Mouse (Mus musculus) testis, postnatal 14 days (tissue): ENCODE results near the gene Sox5.

ENCODE experiments used
- DNase-seq: peaks from one replicate; pipeline ENCODE4 v3.0.0; 2021; ENCODE audit warnings: low spot score

The Sox5 gene

DNA sequence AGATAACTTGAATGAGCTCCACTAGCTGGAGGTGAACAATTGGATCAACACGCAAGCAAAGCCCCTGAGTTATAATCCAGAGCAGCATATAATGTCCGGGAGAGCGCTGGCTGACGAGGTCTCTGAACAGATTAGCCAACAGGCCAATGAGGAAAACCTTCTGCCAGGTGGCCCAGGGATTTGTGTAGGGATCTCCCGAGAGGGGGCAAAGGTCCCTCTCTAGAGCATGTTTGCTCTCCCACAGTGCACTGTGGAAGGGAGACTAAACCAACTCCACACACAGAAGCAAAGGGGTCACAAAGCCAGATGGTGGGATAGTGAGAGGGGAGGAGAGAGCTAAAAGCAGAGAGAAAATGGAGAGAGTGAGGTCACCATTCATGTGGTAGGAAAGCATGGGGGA, 128.9 kb downstream of the Sox5 start:
- no peak for DNase-seq

DNA sequence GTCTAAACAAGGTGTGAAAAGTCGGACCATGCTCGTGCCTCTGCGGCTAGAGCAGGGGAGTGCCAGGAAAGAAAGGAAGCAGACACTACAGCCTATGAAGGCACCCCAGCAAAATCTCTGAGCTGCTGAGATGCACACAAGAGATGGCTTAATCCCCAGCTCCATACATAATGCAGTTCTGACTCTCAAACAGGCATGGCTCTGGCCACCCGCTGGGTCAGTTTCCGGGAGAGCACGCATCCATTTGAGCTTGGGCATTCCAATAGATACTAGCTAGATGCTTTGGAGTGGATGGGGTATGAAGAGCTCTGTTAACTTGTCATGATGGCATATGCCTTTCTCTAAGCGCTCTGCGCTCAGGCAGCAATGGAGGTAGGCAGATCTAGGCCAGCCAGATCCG, 132.9 kb downstream of the Sox5 start:
- DNase-seq, result no peak

DNA sequence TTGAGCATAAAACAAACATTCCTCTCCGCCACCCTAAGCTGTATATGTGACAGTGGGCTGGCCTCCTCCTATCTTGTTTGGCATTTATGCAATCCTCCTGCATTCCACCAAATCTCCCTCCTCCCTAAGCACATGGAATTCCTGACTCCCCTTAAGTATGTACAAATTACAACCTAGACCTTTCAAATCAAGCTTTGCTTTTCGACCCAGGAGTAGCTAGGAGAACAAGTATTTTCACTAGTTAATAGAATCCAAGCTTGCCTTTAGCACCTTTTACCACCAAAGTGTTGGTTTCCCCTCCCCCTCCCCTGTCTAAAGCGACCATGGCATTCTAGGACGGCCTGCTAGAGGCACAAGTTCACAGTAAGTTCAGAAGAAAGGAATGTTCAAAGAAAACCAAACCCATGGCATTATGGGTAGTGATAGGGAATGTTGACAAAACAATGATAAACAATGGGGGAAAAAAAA, 133.6 kb downstream of the Sox5 start:
- DNase-seq, result no peak

DNA sequence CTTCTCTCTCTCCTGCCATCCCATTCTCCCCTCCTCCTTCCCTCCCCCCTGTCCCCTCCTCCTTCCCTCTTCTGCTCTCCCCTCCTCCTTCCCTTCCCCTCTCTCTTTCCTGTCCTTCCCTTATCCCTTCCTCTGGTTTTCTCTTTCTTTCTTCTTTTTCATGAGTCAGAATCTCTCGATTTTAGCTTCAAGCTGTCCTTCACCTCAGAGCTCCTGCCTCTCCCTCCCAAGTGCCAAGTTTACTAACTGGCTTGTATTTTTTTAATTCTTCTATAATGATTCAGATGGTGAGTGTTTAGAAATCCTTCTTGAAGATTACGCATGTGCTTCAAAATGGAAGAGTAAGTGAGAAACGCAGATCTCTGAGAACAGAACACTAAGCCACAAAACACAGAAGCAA, 135.4 kb downstream of the Sox5 start:
- DNase-seq, result no peak

DNA sequence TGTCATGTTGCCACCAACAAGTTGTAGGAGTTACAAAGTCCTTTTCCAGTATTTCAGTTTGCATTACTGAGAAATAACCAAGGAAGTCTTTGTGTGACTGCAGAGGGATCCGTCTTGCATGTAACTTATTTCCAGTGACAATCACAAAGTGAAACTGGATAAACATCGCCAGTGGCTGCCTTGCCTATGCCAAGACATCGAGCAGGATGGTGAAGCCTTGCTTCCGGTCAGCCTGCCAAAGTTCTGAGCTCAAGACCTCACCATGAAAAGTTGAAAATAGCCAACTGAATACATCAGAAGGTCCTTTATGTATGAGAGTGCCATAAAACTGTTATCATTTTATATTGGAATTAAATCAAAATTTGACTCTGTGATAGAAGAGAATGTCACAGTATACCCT, 136.0 kb downstream of the Sox5 start:
- no peak for DNase-seq

DNA sequence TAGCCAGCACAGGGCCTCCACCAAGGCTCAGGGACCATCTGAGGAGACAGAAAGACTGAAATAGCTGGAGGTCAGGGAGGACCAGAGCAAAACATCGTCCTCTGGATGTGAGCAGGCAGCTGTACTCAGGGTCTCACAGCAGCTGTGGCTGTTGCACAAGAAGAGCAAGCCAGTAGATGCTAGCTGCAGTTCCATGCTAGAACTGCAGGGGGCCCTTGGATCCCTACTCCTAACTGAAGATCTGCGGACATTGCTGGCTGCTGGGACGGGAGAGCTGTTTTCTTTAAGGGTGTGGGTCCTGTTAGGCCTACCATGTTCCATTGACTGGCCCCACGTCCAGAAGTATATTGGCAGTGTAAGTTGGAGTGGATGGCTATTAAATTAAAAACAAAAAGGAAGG, 137.1 kb downstream of the Sox5 start:
- DNase-seq, result no peak

- DNase-seq, result no peak
These were observed 138.2 kb downstream of the Sox5 start for GRCm38 (mm10) chr6:144643601-144644000.

GRCm38 (mm10) chr6:144641888-144642287, 139.9 kb downstream of the Sox5 start:
- DNase-seq, result no peak

DNA sequence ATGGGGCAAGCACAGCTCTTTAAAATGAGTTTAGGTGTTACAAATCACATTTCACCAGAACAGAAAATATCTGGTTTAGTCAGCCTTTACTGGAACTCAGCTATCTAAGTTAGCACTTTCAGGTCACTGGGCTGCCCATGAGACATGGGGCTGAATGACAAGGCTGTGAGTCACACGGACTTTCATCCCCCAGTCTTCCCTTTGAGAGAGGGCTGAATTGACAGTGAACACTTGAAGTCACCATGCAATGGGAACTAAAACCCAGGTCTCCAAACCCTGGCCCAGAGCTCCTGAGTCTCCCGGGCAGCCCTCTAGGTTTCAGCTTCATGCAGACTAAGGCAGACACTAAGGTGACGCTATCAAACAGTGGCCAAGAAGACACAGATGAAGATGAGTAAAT, 141.2 kb downstream of the Sox5 start:
- no peak for DNase-seq

GRCm38 (mm10) chr6:144638547-144638946, 143.2 kb downstream of the Sox5 start:
- no peak for DNase-seq

- DNase-seq, result no peak
These were observed 154.2 kb downstream of the Sox5 start for GRCm38 (mm10) chr6:144627539-144628115.

DNA sequence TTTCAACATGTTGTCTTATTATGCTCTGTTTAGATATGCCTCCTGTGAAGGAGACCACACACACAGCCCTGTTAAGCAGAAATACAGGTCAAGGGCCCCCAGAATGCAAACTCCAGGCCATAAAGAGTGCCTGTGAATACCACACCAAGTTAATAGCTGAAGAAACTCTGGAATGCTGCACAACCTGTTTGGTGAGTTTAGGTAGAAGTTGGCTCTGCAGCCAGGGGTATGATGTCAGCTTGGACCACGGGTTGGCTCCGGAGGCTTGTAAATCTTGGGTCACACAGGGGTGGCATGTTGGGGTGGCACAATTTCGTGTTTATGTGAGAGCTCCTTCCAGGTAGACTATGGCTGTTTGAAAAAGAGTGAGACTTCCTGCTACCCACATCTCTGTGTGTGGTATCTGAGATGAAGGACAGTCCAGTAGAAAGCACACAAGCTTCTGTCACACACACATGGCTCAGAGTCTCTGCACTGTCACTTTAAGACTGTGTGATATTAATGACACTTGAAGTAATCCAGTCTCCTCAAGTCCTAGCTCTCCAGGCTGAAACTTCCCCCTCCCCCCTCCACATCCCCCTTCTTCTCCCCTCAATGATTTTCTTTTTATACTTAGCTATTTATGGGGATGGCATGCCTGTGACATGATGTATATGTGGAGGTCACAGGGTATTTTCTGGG, 160.5 kb downstream of the Sox5 start:
- no peak for DNase-seq

DNA sequence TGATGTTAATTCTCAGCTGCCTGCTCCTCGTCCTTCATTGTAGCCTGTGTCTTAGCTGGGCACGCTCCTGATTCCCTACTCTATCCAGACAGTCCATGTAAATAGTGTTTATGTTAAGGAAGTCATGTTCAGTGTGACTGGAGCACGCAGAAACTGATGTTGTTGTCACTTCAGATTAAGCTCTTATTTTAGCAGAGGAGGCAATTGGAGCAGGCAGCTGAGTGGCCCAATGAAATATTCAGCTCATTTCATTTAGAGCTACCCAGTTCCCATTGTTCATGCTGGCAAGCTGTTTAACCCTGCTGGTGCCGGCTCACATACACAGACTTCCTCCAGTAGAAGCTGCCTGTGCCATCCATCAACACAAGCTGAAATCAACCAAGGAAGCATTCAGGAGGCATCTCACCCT, 170.4 kb downstream of the Sox5 start:
- DNase-seq, result no peak

GRCm38 (mm10) chr6:144610878-144611277, 170.9 kb downstream of the Sox5 start:
- no peak for DNase-seq

GRCm38 (mm10) chr6:144602883-144603282, 178.9 kb downstream of the Sox5 start:
- no peak for DNase-seq

- DNase-seq, result no peak
These were observed 181.4 kb downstream of the Sox5 start for GRCm38 (mm10) chr6:144600351-144600750.

- no peak for DNase-seq
These were observed 183.3 kb downstream of the Sox5 start for GRCm38 (mm10) chr6:144598324-144598973.

GRCm38 (mm10) chr6:144596536-144597210, 185.1 kb downstream of the Sox5 start:
- no peak for DNase-seq

- DNase-seq, result no peak
These were observed 196.9 kb downstream of the Sox5 start for GRCm38 (mm10) chr6:144584854-144585253.

GRCm38 (mm10) chr6:144584074-144584840, 197.5 kb downstream of the Sox5 start:
- DNase-seq, result no peak

- DNase-seq, result no peak
These were observed 202.5 kb downstream of the Sox5 start for GRCm38 (mm10) chr6:144579301-144579700.

DNA sequence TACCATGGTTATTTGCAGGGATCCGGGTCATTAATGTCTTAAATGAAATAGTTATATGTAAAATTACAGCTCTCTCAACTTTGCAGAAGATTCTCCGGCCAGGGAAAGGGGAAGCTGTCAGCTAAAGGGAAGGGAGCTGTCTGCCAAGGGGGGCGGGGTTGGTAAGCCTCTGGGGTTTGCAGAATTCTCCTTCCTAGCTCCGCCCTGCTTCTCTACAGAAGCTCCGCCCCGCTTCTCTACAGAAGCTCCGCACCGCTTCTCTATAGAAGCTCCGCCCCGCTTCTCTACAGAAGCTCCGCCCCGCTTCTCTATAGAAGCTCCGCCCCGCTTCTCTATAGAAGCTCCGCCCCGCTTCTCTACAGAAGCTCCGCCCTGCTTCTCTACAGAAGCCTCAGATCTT, 210.9 kb downstream of the Sox5 start:
- DNase-seq, result peak; percentile 10
